Mouse (Mus musculus) heart, embryonic 11.5 days (tissue): ENCODE measurements at regions not wholly inside any gene's neighbourhood (a gene's known extent, or its start where the extent isn't known, plus 50 kb on each side); places are given as distances from the start of the nearest gene placed in this dataset.

Experiments used
- ATAC-seq: fragments of 200-750 bp; cut with Nextera tagmentation; replicated peaks from 2 replicates; pipeline ENCODE4 v1.8.0; 2017; ENCODE audit warnings: moderate library complexity; ENCODE audit not compliant: insufficient number of reproducible peaks, low FRiP score, low TSS enrichment
- H3K27ac ChIP-seq: fragments of 300-500 bp; sonication (generic); 2 replicates; pipeline ENCODE4 v1.5.1; 2014; ENCODE audit warnings: mild to moderate bottlenecking, low read depth, low read length
- H3K27me3 ChIP-seq: fragments of 300-500 bp; sonication (generic); 2 replicates; pipeline ENCODE4 v1.6.1; 2014; ENCODE audit warnings: mild to moderate bottlenecking, low read length, mixed read lengths; ENCODE audit not compliant: control insufficient read depth, insufficient read depth
- H3K36me3 ChIP-seq: fragments of 300-500 bp; sonication (generic); 2 replicates; pipeline ENCODE4 v1.6.1; 2014; ENCODE audit warnings: mild to moderate bottlenecking, low read length, moderate library complexity, mixed read lengths; ENCODE audit not compliant: control insufficient read depth, insufficient read depth
- H3K4me1 ChIP-seq: fragments of 300-500 bp; sonication (generic); 2 replicates; pipeline ENCODE4 v1.6.1; 2014; ENCODE audit warnings: low read length; ENCODE audit not compliant: control insufficient read depth, insufficient read depth
- H3K4me2 ChIP-seq: fragments of 300-500 bp; sonication (generic); 2 replicates; pipeline ENCODE4 v1.6.1; 2014; ENCODE audit warnings: mild to moderate bottlenecking, moderate library complexity
- H3K4me3 ChIP-seq: fragments of 300-500 bp; sonication (generic); 2 replicates; pipeline ENCODE4 v1.5.1; 2014; ENCODE audit warnings: low read depth, low read length
- H3K9ac ChIP-seq: fragments of 300-500 bp; sonication (generic); 2 replicates; pipeline ENCODE4 v1.6.1; 2014; ENCODE audit warnings: mild to moderate bottlenecking, low read depth, low read length, moderate library complexity
- H3K9me3 ChIP-seq: fragments of 300-500 bp; sonication (generic); replicated peaks from 2 replicates; pipeline ENCODE4 v1.6.1; 2016; ENCODE audit warnings: low read length; ENCODE audit not compliant: control insufficient read depth
- WGBS: fragments of 180-500 bp; shearing (Covaris S2); extraction: QIAGEN DNeasy Blood & Tissue Kit; methylation state at CpG from one replicate; pipeline ENCODE4 v1.1.7; 2014; ENCODE audit not compliant: insufficient replicate concordance; 5-methylcytosine and 5-hydroxymethylcytosine counted together

DNA sequence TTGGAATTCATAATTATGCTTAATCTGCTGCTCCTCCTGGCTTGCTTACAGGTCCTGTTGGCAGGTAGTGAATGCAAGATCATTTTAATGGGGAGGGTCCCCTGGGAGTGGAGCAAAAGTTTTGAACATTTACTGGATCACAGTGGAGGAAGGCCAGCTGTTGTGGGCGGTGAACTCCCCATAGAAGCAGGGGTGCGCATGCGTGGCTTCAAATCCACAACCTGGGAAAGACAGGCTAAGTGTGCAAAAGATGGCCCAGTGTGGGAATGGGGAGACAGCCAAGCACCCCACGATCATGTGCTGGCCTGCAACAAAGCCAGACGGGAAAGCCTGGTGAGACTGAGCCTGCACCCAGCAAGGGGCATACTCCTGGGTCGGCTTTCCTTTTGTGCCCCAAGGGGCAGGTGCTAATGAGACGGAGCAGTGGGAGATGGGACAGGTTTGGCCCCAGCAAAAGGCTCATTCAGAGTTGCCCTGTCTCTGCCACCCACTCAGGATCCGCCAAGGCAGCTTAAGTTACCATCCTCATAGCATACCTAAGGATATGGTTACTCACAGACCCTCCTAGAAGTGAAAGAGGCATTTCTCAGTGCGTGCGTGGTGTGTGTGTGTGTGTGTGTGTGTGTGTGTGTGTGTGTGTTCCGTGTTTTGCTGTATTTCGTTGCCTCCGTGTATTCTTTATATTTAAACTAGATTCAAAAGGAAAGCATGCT is 412.3 kb downstream of the Epha4 start:
- 52% methylated on average over 13 of the region's 13 CpGs for WGBS
- H3K4me3 ChIP-seq, result no peak overlapping the region
- no peak overlapping the region for H3K4me2 ChIP-seq
- no peak overlapping the region for H3K9ac ChIP-seq
- no peaks in the 10 kb centered on the region for H3K36me3 ChIP-seq
- H3K4me1 ChIP-seq, result no peaks in the 10 kb centered on the region
- ATAC-seq, result no peak
- H3K9me3 ChIP-seq, result no peaks in the 10 kb centered on the region
- no peak overlapping the region for H3K27ac ChIP-seq
- no peaks in the 10 kb centered on the region for H3K27me3 ChIP-seq

DNA sequence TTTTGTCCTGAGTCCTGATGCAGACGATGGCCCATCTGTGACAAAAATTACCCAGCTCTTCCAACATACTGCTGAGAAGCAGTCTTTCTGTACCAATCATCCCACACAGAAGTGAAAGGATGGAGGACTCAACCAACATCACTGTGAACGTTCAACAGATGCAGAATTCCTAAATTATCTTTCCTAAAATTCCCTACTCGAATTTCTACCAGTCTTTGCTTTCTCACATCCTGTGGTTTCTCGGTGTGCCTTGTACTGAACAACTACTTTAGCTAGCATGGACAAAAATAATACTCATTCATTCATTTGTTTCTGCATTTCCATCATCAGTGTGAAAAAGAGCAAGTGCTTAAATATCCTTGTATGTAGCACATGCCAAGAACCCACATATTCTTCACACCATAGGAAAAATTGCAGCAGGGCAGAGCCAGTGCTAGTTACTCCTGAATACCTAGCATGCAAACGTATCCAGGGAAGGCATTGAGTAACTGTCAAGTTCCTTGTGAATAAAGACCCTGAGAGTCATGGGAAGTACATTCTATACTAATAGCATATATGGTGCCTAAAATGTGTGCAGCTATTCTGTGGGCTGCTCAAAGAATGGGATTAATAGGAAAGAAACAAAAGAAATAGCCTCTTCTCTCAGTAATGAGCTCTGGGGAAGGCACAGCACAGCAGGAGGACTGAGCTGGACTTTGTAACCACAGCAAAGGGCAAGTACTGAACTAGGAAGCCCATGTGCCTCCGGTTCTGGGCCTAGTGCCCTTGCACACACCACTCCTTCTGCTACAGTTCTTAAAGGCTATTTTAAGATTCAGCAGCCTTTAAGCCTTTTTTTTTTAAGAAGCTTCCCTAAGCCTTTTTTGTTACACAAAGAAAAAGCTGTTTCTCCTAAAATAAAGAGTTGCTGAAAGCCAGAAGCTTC is 404.8 kb downstream of the Epha4 start:
- Histone ChIP-seq H3K4me1 (no peaks in the 10 kb centered on the region), H3K4me2 (no peak overlapping the region), H3K27me3 (no peaks in the 10 kb centered on the region), H3K27ac (no peak overlapping the region), H3K36me3 (no peaks in the 10 kb centered on the region), H3K4me3 (no peak overlapping the region), H3K9me3 (no peaks in the 10 kb centered on the region), H3K9ac (no peak overlapping the region)
- WGBS, result 70% methylated on average over 6 of the region's 6 CpGs
- ATAC-seq, result no peak

DNA sequence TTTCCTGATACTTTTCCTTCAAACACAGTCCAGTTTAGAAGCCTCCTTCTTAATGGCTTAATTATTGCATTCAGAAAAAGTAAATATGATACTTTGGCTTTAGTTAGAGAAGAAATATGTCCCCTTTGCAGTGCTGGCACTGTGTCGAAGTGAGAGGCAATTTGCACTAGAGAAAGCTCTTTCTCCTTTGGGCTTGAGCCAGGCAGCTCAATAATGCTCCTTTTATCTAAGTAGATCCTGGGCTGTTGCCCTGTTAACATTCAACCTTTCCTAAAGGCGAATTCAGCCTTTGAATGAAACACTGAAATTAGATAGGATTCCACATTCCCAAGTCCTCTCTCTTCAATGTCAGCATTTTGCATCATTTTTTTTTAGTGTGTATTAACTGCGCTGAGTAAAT is 386.5 kb downstream of the Epha4 start:
- Histone ChIP-seq H3K27me3 (no peaks in the 10 kb centered on the region), H3K4me1 (peaks cover 4% of the 10 kb centered on the region; the same call in 1 of the 2 replicates), H3K4me3 (no peak overlapping the region), H3K9ac (no peak overlapping the region), H3K27ac (no peak overlapping the region), H3K36me3 (no peaks in the 10 kb centered on the region), H3K9me3 (no peaks in the 10 kb centered on the region), H3K4me2 (no peak overlapping the region)
- no peak for ATAC-seq
- 62% methylated on average over 3 of the region's 3 CpGs for WGBS

GRCm38 (mm10) chr1:77137663-77138062 is 377.2 kb downstream of the Epha4 start:
- H3K27ac ChIP-seq, result no peak overlapping the region
- H3K36me3 ChIP-seq, result no peaks in the 10 kb centered on the region
- H3K4me3 ChIP-seq, result no peak overlapping the region
- ATAC-seq, result no peak
- no peak overlapping the region for H3K4me2 ChIP-seq
- H3K4me1 ChIP-seq, result no peaks in the 10 kb centered on the region
- 74% methylated on average over 6 of the region's 6 CpGs for WGBS
- no peak overlapping the region for H3K9ac ChIP-seq
- H3K9me3 ChIP-seq, result no peaks in the 10 kb centered on the region
- 0 out of 2 replicates have a peak, but pooled peaks cover 2% of the 10 kb centered on the region for H3K27me3 ChIP-seq

GRCm38 (mm10) chr1:77140906-77141305 is 374.0 kb downstream of the Epha4 start:
- Histone ChIP-seq H3K4me1 (no peaks in the 10 kb centered on the region), H3K4me2 (no peak overlapping the region), H3K4me3 (no peak overlapping the region), H3K36me3 (no peaks in the 10 kb centered on the region), H3K27ac (no peak overlapping the region), H3K9me3 (no peaks in the 10 kb centered on the region), H3K9ac (no peak overlapping the region), H3K27me3 (0 out of 2 replicates have a peak, but pooled peaks cover 2% of the 10 kb centered on the region)
- 45% methylated on average over 7 of the region's 7 CpGs for WGBS
- ATAC-seq, result no peak

GRCm38 (mm10) chr1:77148052-77148451 is 366.8 kb downstream of the Epha4 start:
- Histone ChIP-seq H3K36me3 (no peaks in the 10 kb centered on the region), H3K9ac (no peak overlapping the region), H3K27ac (no peak overlapping the region), H3K4me1 (no peaks in the 10 kb centered on the region), H3K4me3 (no peak overlapping the region), H3K4me2 (no peak overlapping the region), H3K27me3 (no peaks in the 10 kb centered on the region), H3K9me3 (no peaks in the 10 kb centered on the region)
- no peak for ATAC-seq
- WGBS, result 92% methylated on average over 4 of the region's 4 CpGs

DNA sequence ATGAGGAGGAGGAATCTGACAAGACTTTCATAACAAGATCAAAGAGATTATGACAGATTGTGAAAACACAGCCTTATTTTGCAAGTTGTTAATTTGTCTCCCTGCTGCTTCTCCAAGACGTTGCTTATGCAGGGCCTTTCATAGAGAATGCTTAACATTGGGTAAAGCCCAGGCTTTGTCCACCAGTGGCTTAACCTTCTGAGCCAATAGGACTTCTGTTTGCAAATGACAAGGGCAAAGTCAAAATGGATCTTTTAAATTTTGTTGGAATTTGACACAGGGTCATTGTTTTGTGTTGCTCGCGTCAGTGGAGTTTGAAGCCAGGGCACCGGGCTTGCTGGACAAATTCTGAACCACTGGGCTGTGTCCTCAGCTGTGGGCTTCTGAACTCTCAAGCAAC is 346.6 kb downstream of the Epha4 start:
- Histone ChIP-seq H3K27me3 (no peaks in the 10 kb centered on the region), H3K36me3 (no peaks in the 10 kb centered on the region), H3K4me3 (no peak overlapping the region), H3K4me2 (no peak overlapping the region), H3K4me1 (no peaks in the 10 kb centered on the region), H3K9me3 (no peaks in the 10 kb centered on the region), H3K27ac (no peak overlapping the region), H3K9ac (no peak overlapping the region)
- 78% methylated on average over 4 of the region's 4 CpGs for WGBS
- no peak for ATAC-seq

GRCm38 (mm10) chr1:77172463-77172862 is 342.4 kb downstream of the Epha4 start:
- no peaks in the 10 kb centered on the region for H3K27me3 ChIP-seq
- no peak overlapping the region for H3K9ac ChIP-seq
- H3K36me3 ChIP-seq, result no peaks in the 10 kb centered on the region
- ATAC-seq, result no peak
- H3K4me1 ChIP-seq, result no peaks in the 10 kb centered on the region
- no peak overlapping the region for H3K4me3 ChIP-seq
- no peak overlapping the region for H3K27ac ChIP-seq
- WGBS, result 66% methylated on average over 1 of the region's 1 CpGs
- no peaks in the 10 kb centered on the region for H3K9me3 ChIP-seq
- H3K4me2 ChIP-seq, result no peak overlapping the region
